ENCODE assay signal across 14 mouse cellular contexts in the genomic region with DNA sequence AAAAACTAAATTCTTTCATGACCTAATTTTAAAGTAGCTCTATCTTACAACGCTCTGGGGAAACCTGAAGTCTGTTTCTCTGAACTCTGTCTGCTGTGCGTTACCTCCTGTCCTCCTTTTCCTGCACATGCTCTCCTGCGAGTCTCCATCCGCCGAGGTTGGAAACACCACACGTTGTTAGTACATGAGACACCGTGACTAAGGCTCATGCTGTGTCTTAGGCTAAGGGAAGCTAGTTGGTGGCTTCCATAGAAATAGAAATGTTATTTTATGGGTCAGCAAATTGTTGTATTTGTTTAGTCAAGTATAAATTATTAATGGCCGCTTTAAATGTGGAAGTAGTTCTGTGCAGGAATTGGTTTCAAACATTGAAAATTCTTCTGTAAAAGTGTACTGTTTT. TPM values are rescaled to one million over a fixed set of nuclear protein-coding genes. Genes with fewer than 3 reads are reported as not detected.
"Had no signal": no experiment of that assay in that cellular context is flagged by ENCODE, and none has a peak within 500 bp of the region (broad histone marks: within the 10 kb centered on the region; RNA-seq: fewer than 3 reads in every experiment).

No protein-coding gene starts in this region.

- DNase-seq: lung, adult 18-20 months; lung, embryonic 14.5 days; lung, postnatal 10 days; lung, postnatal 4 days; midbrain, embryonic 14.5 days; right cerebral cortex, adult 18-20 months; right cerebral cortex, postnatal 25 days; right cerebral cortex, postnatal 4 days; thymus, adult 2 months; thymus, postnatal 25 days; thymus, postnatal 4 days had no signal

- ATAC-seq: midbrain, embryonic 16.5 days had no signal

RNA-seq across cellular contexts. Expression of gene A030005L19Rik, which starts 32.9 kb away (rescaled TPM):
- total RNA-seq: megakaryocyte-erythroid progenitor cell, adult 5-6 weeks had no signal

RNA-seq across cellular contexts. Expression of gene A030014E15Rik, which starts 44.5 kb away (rescaled TPM):
- total RNA-seq: megakaryocyte, adult 5-6 weeks; megakaryocyte-erythroid progenitor cell, adult 5-6 weeks had no signal

RNA-seq across cellular contexts. Expression of gene Gm6217, which starts 51.0 kb away (rescaled TPM):
- total RNA-seq: megakaryocyte, adult 5-6 weeks; megakaryocyte-erythroid progenitor cell, adult 5-6 weeks had no signal
